Mouse (Mus musculus) neural tube, embryonic 11.5 days (tissue): Measurements from ENCODE around the gene Smc6. TPM values are rescaled to one million over a fixed set of nuclear protein-coding genes. Genes with fewer than 3 reads are reported as not detected.

ENCODE experiments used
- ATAC-seq: fragments of 200-750 bp; cut with Nextera tagmentation; 2 replicates; pipeline ENCODE4 v1.8.0; 2017; ENCODE audit warnings: moderate number of reproducible peaks, mild to moderate bottlenecking, moderate TSS enrichment, moderate library complexity; ENCODE audit not compliant: insufficient read depth, low FRiP score, low TSS enrichment
- DNase-seq: peaks from one replicate; pipeline ENCODE4 v3.0.0-alpha.2; 2015; ENCODE audit warnings: low spot score
- H3K27ac ChIP-seq: fragments of 300-500 bp; sonication (generic); 2 replicates; pipeline ENCODE4 v1.5.1; 2014; ENCODE audit warnings: low read depth, mild to moderate bottlenecking, low read length
- H3K27me3 ChIP-seq: fragments of 300-500 bp; sonication (generic); 2 replicates; pipeline ENCODE4 v1.6.1; 2014; ENCODE audit warnings: mild to moderate bottlenecking, low read length, mixed read lengths; ENCODE audit not compliant: control insufficient read depth, insufficient read depth
- H3K36me3 ChIP-seq: fragments of 300-500 bp; sonication (generic); 2 replicates; pipeline ENCODE4 v1.6.1; 2014; ENCODE audit warnings: mild to moderate bottlenecking, low read length, moderate library complexity, mixed read lengths; ENCODE audit not compliant: control insufficient read depth, insufficient read depth
- H3K4me1 ChIP-seq: fragments of 300-500 bp; sonication (generic); 2 replicates; pipeline ENCODE4 v1.6.1; 2014; ENCODE audit warnings: low read length, mixed read lengths; ENCODE audit not compliant: control insufficient read depth, insufficient read depth
- H3K4me2 ChIP-seq: fragments of 300-500 bp; sonication (generic); 2 replicates; pipeline ENCODE4 v1.6.1; 2014; ENCODE audit warnings: low read depth, mild to moderate bottlenecking, moderate library complexity
- H3K4me3 ChIP-seq: fragments of 300-500 bp; sonication (generic); 2 replicates; pipeline ENCODE4 v1.5.1; 2014; ENCODE audit warnings: low read depth, low read length
- H3K9ac ChIP-seq: fragments of 300-500 bp; sonication (generic); 2 replicates; pipeline ENCODE4 v1.6.1; 2014; ENCODE audit warnings: mild to moderate bottlenecking, low read length
- H3K9me3 ChIP-seq: fragments of 300-500 bp; sonication (generic); 2 replicates; pipeline ENCODE4 v1.6.1; 2016; ENCODE audit warnings: low read length; ENCODE audit not compliant: control insufficient read depth
- WGBS: fragments of 180-500 bp; shearing (Covaris S2); extraction: QIAGEN DNeasy Blood & Tissue Kit; methylation state at CpG from one replicate; pipeline ENCODE4 v1.1.7; 2014; 5-methylcytosine and 5-hydroxymethylcytosine counted together
- polyA plus RNA-seq: library from polyadenylated mRNA; unstranded; fragments of >200 nt; fragmentation: Nextera tagmentation; extraction: Ambion mirVana; gene quantifications from 2 replicates; pipeline ENCODE4 v1.2.1, GENCODE M21; 2014

The Smc6 gene
- polyA plus RNA-seq: 104 and 114 TPM in 2 replicates

- H3K9ac ChIP-seq: peak within 1 kb of the TSS; percentile 94
- no peaks in the 10 kb centered on the region for H3K27me3 ChIP-seq
- no peaks in the 10 kb centered on the region for H3K9me3 ChIP-seq
- no peaks in the 10 kb centered on the region for H3K36me3 ChIP-seq
- ATAC-seq (peak; percentile 99), DNase-seq (peak; percentile 98)
- peak within 1 kb of the TSS; percentile 70 for H3K4me2 ChIP-seq
- peak within 1 kb of the TSS; percentile 87 for H3K27ac ChIP-seq
- peaks cover 9% of the 10 kb centered on the region for H3K4me1 ChIP-seq
- peak within 1 kb of the TSS; percentile 88 for H3K4me3 ChIP-seq
- under 1% methylated on average over 77 of the region's 83 CpGs for WGBS
Observed at GRCm38 (mm10) chr12:11265382-11266281, at the start of gene Smc6, which contains the start of gene Gen1. TSS of gene Smc6 (plus strand) at chr12:11265886. TSS of gene Gen1 (minus strand) at chr12:11265801.

DNA sequence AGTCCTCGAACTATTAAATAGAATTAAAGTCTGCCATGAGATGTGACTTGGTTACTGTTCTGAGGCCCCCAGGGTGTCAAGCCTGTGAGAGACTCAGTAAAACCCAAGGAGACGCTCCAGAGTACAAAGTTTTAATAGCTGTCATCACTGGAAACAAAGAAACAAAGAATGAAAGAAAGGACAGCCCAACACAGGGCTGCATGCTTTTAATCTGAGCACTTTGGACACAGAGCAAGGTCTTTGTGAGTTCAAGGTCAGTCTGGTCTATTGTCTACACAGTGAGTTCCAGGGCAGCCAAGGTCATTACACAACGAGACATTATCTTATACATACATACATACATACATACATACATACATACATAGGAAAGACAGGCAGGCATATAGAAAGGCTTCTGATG, 49.2 kb upstream of the Smc6 start:
- 73% methylated on average over 3 of the region's 3 CpGs for WGBS
- Histone ChIP-seq H3K4me2 (no peak overlapping the region), H3K4me3 (no peak overlapping the region), H3K27me3 (no peaks in the 10 kb centered on the region), H3K27ac (no peak overlapping the region), H3K9ac (no peak overlapping the region), H3K36me3 (no peaks in the 10 kb centered on the region), H3K9me3 (no peaks in the 10 kb centered on the region), H3K4me1 (no peaks in the 10 kb centered on the region)
- DNase-seq (no peak), ATAC-seq (no peak)

DNA sequence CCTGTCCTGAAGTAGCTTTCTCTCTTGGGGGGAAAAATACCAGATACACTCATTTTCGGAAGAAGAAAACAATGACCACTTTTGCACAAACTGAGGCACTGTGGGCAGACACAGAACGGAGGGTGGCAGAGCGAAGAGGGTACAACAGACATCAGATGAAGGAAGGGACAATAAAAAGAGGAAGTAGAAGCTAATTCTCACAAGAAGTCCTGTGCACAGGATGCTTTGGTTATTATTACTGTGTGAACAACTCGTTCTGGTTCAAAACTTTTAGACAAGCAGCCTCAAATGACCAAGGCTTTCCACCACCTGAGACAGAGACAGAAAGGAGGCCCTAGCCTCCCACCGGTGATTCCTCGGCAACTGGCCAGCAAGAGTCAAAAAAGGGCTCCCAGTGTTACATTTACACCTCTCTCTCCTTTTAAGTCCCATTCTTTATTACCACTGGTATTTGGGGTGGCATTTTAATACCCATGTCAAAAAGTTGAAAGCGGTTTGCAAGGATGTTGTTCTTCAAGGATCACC, 47.9 kb upstream of the Smc6 start:
- WGBS: 61% methylated on average over 7 of the region's 7 CpGs
- ATAC-seq: no peak
- Histone ChIP-seq H3K27ac (no peak overlapping the region), H3K4me2 (no peak overlapping the region), H3K27me3 (no peaks in the 10 kb centered on the region), H3K4me3 (no peak overlapping the region), H3K36me3 (no peaks in the 10 kb centered on the region), H3K4me1 (no peaks in the 10 kb centered on the region), H3K9me3 (no peaks in the 10 kb centered on the region), H3K9ac (no peak overlapping the region)
- DNase-seq: no peak

GRCm38 (mm10) chr12:11221524-11222330, 44.0 kb upstream of the Smc6 start:
- H3K9ac ChIP-seq: no peak overlapping the region
- no peak overlapping the region for H3K4me2 ChIP-seq
- ATAC-seq (no peak), DNase-seq (peak; percentile 23)
- no peaks in the 10 kb centered on the region for H3K27me3 ChIP-seq
- H3K27ac ChIP-seq: no peak overlapping the region
- no peaks in the 10 kb centered on the region for H3K36me3 ChIP-seq
- no peak overlapping the region for H3K4me3 ChIP-seq
- no peaks in the 10 kb centered on the region for H3K9me3 ChIP-seq
- 64% methylated on average over 20 of the region's 20 CpGs for WGBS
- H3K4me1 ChIP-seq: no peaks in the 10 kb centered on the region

DNA sequence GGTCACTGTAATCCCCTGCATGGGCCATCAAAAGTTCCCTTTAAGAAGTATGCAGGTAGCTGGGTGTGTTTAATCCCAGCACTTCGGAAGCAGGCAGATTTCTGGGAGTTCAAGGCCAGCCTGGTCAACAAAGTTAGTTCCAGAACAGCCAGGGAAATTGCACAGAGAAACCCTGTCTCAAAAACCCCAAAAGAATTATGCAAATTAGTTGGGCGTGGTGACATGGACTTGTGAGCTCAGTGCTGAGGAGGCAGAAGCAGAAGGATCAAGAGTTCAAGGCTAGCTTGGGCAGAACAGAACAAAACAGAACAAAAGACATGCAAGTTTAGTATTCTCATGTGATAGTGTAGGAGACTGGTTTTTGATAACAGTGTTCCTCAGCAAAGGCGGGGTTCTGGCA, 43.1 kb upstream of the Smc6 start:
- 74% methylated on average over 3 of the region's 3 CpGs for WGBS
- ATAC-seq: no peak
- no peak overlapping the region for H3K4me3 ChIP-seq
- H3K9ac ChIP-seq: no peak overlapping the region
- no peak overlapping the region for H3K4me2 ChIP-seq
- DNase-seq: no peak
- no peaks in the 10 kb centered on the region for H3K27me3 ChIP-seq
- H3K36me3 ChIP-seq: no peaks in the 10 kb centered on the region
- no peak overlapping the region for H3K27ac ChIP-seq
- no peaks in the 10 kb centered on the region for H3K4me1 ChIP-seq
- H3K9me3 ChIP-seq: no peaks in the 10 kb centered on the region

DNA sequence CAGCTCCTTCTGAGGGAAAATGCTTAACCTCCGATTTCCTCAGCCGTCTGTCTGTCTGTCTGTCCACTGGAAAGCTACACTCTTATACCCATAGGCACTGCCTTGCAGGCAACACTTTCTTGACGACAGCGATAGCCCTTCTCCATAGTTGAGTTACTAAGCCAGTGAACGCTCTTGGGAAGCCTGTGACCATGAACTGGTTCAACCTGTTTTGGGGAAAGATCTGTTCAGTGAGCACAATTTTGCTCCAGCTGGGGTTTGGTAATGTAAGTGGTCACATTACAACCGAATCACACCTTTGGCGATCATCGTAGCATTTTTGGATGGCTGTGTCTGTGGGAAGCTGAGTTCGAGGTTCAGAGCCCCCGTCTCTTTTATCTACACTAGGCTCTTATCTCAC, 42.6 kb upstream of the Smc6 start:
- H3K9ac ChIP-seq: no peak overlapping the region
- H3K4me3 ChIP-seq: no peak overlapping the region
- no peaks in the 10 kb centered on the region for H3K27me3 ChIP-seq
- no peak for DNase-seq
- 88% methylated on average over 10 of the region's 10 CpGs for WGBS
- no peak overlapping the region for H3K27ac ChIP-seq
- H3K36me3 ChIP-seq: no peaks in the 10 kb centered on the region
- no peak overlapping the region for H3K4me2 ChIP-seq
- H3K4me1 ChIP-seq: no peaks in the 10 kb centered on the region
- H3K9me3 ChIP-seq: no peaks in the 10 kb centered on the region
- ATAC-seq: no peak

GRCm38 (mm10) chr12:11224722-11225121, 41.0 kb upstream of the Smc6 start:
- no peaks in the 10 kb centered on the region for H3K27me3 ChIP-seq
- no peak for ATAC-seq
- H3K9ac ChIP-seq: no peak overlapping the region
- H3K27ac ChIP-seq: no peak overlapping the region
- no peak for DNase-seq
- no peaks in the 10 kb centered on the region for H3K4me1 ChIP-seq
- no peaks in the 10 kb centered on the region for H3K36me3 ChIP-seq
- H3K4me3 ChIP-seq: no peak overlapping the region
- no peak overlapping the region for H3K4me2 ChIP-seq
- 1% methylated on average over 5 of the region's 5 CpGs for WGBS
- no peaks in the 10 kb centered on the region for H3K9me3 ChIP-seq

DNA sequence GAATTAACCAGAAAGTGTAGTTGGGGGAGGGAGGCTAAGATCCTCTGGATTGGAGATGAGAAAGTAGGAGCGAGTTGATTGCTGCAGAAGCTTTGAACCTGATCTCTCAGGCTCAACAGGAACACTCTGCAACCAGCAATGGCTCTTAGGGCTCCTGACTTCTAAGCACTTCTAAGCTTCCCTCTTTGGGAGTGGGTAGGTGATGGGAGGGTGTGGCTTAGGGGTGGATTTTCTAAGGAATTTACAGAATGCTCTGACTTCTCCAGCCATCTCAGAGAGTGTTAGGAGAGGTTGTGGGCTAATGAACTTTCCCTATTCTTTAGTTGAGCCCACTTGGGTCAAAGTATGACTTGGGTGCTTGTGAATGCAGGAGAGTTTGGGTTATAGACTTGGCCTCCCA, 39.6 kb upstream of the Smc6 start:
- H3K9me3 ChIP-seq: no peaks in the 10 kb centered on the region
- H3K9ac ChIP-seq: no peak overlapping the region
- H3K27me3 ChIP-seq: no peaks in the 10 kb centered on the region
- H3K36me3 ChIP-seq: no peaks in the 10 kb centered on the region
- H3K27ac ChIP-seq: no peak overlapping the region
- no peak overlapping the region for H3K4me3 ChIP-seq
- H3K4me2 ChIP-seq: no peak overlapping the region
- no peaks in the 10 kb centered on the region for H3K4me1 ChIP-seq
- 24% methylated on average over 1 of the region's 1 CpGs for WGBS
- ATAC-seq (no peak), DNase-seq (no peak)
